Mouse (Mus musculus) urinary bladder, postnatal 4 days (tissue): ENCODE results near the gene Hamp2.
"Not testable (repeated sequence)": the region's sequence is repeated elsewhere in the genome, so short reads cannot be mapped to it uniquely, and the experiment has no call there.

Experiments
- DNase-seq, 2 experiments: peaks; one replicate each; pipeline ENCODE4 v3.0.0; 2021 to 2022; ENCODE audit warnings: low spot score in 2 of 2

The Hamp2 gene

DNA sequence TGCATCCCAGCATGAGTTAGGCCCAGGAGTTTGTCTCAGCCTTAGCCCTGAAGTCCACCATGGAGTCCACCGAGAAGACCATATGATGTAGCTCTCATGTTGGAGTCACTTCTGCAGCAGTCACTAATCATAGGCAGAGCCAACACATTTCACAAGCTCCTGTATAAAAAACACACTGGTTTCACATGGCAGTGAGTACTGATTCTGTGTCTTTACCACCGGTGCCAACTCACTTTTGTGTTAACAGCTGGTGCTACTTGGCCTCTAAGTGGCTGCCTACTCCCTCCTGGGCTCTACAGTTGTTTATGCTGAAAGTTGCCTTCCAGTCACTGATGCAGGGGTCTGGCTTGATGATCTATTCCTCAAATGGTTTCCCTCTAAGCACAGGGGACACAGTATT is at the start of gene Hamp2:
Gene Hamp2 (minus strand): TSS at position 101 of the 400 bp plus-strand sequence.
- DNase-seq = not testable (repeated sequence)

DNA sequence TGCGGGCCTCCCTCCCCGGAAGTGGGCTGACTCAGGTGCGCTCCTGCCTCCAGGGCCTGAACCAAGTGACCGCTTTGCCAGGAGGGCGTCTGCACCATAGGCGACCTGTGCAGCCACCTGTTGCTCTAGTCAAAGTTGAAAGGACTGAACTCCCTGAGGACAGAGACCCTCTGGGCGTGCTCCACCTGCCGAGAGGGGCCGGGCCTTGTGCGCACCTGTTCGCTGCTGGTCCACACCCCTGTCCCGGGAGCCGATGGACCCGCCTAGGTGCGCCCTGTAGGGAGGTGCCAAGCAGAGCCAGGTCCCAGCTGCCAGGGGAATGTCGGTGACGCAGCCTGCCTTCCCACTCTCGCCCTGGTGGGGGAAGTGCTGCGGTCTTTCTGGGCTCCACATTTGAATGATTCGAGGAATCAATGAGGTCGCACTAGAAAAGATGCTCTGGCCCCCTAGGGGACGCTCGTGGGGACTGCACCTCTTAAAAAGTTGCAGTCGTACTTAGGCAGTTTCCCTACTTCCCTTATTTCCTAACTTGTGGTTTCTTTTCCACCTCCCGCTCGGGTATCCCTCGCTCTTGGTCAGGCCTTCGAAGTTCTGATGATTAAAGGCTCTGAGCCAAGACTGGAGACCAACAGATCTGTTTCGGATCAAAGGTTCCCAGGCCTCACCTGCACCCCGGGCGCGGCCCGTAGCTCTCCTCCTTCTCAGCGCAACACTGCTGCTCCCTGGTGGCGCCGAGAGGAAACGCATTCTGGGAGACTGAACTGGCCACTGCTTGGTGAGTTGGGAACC is 49.2 kb upstream of the Hamp2 start, which contains the start of gene Fam187b:
Gene Fam187b (plus strand): TSS at position 290 of the 789 bp plus-strand sequence.
- DNase-seq = peak; percentile 85 to 92

DNA sequence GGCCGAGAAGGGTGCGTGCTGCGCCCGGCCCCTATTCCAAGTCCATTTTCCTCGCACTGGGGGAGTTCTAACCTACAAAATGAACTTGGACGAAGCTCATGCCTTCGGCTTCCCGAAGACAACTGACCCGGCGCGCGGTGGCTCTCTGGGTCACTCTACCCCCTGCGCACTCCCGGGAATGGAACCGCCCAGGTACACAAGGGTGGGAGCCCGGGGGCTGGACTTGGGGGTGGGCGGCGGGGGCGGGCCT is 48.7 kb upstream of the Hamp2 start, which contains the start of gene Lsr:
Gene Lsr (minus strand): TSS at position 214 of the 250 bp plus-strand sequence.
- no peak for DNase-seq

DNA sequence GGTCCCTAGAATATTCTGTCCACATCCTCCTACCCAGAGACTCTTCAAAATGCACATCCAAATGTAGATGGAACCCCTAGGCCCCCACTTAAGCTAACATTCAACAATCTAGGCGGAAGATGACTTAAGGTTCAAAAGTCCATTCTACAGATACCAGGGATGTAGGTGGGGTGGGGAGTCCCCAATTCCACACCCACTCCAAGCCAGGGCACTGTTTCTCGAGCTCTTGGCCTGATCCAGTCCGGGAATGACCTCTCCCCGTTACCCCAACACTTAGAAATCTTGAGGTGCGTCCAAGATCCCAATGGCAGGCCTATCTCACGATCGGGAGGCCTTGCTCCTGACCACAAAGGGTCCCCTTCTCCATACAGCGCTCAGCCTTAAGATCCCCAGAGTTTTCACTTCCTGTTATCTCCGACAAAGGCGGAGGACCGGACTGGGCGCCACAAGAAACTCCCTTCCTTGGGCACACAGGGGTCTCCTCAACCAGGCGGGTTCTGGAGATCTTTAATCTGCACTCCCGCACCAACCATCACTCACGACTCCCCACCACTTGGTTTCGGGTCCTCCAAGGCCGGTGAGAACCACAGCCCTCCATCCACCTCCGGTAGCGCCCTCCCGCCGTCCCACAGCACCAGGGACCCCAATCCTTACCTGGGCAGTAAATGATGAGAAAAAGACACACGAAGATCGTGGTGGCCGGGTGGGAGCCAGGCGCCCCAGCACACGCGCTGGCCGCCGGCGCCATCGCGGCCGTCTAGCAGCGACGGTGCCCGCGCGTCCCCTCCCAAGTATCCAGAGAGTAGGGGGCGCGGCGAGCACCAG is 48.2 kb upstream of the Hamp2 start:
- no peak for DNase-seq

DNA sequence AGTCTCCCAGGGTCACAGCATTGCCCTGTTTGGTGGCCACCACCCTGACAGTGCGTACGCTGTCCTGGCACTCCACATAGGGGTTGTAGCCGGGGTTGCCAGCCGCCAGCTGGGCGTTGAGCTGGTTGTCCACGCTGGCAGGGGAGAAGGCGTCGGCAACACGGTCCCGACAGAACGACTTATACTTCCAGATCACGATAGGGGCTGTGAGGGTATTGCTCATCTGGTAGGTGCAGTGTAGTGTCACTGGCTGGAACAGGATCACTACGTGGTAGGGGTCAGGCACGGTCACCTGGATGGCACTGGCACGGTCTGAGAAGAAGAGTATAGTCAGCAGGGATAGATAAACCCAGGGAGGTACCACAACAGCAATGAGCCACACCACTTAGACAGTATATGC is 47.4 kb upstream of the Hamp2 start:
- no peak for DNase-seq

DNA sequence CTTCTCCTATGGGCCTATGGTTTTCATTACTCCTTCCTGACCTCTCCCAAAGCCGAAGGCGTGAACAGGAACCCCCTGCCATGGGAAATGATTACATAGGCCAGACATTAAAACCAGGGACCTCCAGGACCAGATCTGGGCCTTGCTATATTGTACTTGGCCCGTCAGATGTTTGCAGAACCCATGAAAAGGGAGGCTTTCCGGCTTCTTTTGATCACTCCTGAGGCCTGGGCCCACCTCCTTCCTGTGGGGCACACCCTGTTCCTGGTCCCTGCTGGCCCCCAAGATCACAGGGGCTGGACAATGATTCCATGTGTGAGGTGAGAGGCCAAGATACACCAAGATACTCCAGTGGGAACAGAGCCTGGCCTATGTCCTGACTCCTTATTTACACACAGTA is 44.7 kb upstream of the Hamp2 start:
- no peak for DNase-seq

DNA sequence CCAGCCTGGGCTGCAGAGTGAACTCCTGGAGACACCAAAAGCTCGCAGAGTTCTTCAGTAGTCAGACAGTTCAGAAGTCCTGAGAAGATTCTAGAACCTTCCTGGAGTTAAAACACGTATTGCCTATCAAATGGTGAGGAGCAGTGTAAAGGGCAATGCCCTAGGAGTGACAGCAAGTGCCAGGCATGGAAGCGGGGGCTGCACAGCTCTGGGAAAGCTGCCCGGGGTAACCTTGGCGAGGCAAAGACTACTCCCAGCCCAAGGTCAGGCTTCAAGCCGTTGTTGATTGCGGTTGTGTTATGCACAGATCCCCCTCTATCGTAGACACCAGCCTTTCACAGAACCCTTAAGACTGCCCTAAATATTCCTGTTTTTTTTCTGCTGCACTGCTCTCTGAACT is 44.1 kb upstream of the Hamp2 start:
- DNase-seq = no peak

DNA sequence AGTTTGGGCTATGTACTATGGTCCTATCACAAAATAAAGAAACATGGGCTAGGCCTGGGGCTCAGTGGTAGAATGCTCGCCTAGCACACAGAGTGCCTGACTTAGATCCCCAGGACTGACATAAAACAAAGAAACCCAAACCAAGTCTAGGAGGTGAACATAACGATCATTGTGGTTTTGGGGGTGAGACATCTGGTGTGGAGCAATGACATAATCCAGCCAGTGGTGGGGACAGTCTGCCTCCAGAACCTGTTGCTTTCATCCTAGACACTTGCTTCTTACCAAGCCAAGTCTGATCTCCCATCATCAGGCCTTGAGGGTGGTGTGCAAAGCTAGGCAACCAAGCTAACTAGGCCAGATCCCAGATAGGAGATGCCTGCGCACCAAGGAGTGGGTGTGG is 42.2 kb upstream of the Hamp2 start:
- no peak for DNase-seq

DNA sequence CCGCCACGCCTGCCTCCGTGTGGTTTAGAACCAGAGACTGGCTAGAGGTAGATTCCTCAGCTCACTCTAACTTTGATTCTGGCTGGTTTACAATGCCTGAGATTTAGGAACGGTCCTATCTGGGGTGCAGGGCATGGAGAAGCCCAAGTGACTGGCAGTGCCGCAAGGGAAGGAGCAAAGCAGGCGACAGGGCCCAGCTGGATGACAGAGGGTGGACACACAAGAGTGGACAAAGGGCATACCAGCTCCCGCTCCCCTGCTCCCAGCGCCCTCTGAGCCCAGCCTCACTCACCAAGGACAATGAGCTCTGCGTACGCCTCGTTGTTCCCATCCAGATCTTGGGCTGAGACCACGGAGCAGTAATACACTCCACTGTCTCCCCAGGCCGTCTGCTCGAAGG is 41.2 kb upstream of the Hamp2 start:
- no peak for DNase-seq

DNA sequence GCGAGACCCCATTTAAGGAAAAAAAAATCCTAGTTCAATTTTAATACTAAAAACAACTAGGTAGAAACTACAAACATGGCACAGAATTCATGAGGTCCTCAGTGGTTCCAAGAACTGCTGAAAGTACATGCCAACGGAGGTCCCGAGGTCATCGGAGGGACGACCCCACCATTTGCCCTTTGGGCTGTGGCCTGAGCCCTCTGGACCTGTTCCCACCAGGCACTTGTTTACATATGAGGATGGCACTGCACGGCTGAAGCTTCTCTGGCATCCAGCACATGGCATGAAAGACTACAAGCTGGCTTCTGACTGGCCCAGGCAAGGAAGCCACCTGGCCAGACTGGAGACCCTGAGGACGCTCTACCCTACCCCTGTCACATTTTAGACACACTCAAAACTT is 39.9 kb upstream of the Hamp2 start:
- DNase-seq = no peak

DNA sequence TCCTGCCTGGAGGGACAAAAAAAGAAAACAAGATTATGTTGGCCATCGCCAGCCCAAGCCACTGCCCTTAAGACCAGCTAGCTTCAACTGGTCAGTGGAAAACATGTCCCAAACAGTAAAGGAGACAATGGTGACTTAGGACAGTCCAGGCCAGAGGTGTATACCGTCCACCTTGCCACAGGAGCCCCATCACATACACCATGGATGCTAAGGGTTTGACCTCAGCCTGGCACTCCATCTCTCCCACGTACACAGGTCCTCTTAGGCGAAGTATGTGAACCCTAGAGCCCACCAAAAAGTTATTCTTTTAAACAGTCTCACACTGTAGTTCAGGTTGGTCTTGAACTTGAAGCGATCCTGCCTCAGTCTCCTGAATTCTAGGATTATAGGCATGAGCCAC is 38.4 kb upstream of the Hamp2 start:
- DNase-seq = no peak

DNA sequence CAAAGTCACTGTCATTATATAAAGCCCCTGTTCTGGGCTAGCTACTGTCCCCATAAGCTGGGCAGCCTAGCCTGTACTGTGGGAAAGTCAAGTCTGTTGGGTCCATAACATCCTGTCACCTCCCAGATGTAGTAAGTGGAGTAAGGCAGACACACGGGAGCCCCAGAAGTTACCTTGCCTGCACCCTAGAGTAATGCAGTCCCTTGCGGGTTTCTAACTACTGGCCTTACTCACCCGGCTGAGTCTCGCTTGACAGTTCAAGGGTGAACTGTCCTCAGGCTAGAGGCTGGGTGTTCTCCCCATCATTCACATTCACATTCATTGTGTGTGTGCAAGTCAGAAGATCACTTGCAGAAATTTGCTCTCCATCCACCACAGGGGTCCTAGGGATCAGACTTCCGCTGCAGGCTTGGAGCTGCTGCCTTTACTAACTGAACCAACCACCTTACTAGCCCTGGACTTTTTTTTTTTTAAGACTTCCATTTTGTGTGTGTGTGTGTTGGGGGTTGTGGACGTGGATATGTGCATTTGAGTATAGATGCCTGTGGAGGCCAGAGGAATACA is 35.4 kb upstream of the Hamp2 start:
- DNase-seq = no peak

DNA sequence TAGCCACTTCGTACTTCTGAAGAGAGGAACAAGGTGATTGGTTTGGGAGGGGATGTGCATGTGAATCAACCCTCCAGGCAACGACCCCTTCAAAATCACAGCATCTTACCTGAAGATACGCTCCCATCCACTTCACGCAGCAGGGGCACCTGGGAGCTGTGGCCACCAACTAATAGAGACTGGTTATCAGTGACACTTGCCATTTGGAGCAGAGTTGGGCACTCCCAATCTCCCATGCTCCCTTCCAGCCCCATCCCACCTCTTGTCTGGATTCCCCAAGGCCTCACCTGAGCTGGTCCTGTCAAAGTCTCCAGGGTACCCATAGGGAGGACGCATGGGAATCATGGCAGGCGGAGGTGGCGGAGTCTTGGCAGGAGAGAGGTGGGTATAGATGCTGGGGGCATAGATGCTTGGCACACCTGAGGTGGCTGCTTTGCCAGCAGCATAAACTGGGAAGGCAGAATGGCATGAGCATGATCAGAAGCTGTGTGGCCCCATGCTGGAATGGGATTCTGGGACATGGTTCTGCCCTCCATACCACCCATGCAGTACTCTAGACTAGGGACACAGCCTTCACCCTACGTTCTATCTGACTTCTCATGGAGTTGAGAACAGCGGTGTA is 34.5 kb upstream of the Hamp2 start:
- DNase-seq = no peak

DNA sequence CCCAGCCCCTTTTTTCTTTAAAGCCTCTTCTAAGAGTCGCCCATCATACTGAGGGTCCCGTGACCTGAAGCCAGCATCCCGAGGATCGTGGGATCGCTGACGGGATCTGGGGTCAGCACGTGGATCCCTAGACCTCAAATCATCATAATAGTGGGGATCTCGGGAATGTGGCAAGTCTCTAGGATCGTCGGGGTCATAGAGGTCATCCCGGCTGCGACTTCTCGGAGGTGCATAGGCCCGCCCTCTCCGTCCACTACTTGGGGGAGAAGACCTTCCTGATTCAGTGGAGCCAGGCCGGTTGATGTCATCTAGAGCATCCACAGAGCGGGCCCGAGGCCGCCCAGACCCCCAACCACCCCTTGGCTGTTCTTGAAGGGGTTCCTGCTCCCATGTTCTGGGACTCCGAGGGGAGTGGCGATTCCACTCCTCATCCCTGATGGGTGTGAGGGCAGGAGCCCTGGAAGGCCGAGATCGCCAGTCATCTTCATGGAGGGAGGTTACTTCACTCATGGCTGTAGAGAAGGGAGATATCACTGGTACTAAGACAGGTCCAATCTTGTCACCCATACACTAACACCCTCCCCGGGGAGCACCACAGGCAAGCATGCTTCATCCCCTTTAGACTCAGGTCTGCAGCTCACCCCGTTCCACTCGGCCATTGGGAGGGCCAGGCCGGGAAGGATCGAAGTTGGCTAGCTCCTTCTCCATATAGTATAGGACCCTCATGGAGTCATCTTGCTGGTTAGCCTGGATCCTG is 33.8 kb upstream of the Hamp2 start:
- no peak for DNase-seq

DNA sequence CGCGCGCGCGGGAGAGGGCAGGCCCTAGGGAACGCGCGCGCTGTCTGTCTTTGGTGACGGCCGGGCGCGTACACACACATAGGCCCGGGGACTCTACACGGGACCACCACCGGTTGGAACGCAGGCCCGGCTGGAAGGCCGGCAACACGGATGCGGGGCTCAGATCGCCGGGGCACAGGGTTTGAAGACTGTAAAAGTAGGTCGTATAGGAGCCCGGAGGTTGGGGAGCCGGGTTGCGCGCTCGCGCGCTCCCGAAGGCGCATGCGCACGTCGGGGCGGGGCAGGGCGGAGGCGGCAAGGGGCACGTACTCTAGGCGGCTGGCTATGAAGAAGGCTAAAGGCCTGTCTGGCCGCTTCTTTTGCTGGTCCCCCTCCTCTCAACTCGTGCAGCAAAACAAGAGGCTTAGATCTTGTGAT is 32.9 kb upstream of the Hamp2 start:
- peak; percentile 91 for DNase-seq

DNA sequence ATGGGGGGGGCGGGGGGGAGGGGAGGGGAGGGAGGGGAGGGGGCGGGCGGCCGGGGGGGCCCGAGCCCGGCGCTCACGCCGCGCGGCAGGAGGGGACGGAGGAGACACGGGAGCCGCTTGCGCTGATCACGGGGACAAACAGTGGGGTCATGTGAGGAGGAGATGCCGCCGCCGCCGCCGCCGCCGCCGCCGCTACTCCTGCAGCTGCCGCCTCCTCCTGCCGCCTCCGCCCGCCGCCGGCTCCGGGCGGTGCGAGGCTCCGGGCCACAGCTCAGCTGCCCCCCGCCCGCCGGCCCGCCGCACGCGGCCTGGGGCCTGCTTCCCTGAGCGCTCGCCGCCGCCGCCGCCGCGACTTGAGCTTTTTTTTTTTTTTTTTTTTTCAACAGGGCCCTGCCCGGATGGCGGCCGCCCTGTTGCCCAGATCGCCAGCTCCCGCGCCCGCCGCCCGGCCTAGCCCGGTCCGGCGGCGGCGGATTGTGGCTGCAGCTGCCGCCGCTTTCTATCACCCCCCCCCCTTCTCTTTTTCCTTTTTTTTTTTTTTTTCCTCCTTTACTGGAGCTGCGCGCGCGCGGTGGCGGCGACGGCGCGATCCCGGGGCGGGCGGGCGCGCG is 32.4 kb upstream of the Hamp2 start, which contains the start of gene Usf2:
Gene Usf2 (minus strand): TSS at position 48 of the 611 bp plus-strand sequence.
- peak; percentile 78 to 83 for DNase-seq

DNA sequence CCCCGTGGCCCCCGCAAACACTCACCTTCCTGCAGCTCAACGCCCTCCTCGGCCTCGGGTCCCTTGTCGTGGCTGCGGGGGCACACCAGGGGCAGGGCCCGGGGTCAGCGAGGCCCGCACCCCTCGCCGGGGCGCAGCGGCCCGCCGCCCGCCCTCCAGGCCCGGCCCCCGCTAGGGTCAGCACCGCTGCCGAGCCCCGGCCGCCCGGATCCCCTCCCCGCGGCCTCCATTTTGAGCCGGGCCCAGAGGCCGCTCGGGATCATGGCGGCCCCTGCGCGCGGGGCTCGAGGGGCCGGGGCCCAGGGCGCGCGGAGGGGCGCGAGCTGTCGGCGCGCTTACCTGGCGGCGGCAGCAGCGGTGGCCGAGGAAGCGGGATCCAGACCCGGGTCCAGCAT is 31.9 kb upstream of the Hamp2 start:
- no peak for DNase-seq

DNA sequence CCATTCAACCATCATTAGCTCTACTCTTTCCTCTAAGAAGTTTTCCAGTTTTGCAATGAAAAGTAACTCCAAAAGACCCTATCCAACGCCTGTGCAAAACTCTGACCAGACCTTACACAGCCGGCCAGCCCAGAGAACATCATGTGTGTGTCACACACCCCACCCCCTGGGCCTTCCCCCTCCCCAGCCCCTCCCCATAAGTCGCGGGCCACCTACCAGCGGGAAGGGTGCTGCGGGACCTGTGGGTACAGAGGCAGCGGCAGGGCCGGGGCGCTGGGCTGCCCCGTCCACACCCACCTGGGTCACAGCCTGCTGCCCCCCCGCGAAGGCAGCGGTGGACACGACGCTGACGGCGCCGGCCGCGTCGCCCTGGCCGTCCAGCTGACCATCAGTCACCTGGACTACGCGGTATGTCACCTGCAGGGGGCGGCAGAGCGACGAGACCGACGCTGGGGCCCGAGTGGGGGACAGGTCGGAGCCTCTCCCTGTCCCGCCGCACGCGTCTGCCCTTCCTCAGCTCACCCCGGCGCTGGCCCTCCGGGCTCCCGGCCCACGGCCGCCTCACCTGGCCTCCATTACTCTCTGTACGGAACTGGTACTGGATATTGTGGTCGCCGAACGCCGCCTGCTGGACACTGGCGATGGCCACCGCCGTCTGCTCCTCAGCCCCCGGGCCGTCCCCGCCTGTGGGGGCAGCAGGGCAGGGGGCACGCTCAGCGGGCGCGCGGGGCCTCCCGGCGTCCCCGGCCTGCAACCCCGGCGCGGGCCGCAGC is 31.3 kb upstream of the Hamp2 start:
- peak; percentile 84 to 93 for DNase-seq

DNA sequence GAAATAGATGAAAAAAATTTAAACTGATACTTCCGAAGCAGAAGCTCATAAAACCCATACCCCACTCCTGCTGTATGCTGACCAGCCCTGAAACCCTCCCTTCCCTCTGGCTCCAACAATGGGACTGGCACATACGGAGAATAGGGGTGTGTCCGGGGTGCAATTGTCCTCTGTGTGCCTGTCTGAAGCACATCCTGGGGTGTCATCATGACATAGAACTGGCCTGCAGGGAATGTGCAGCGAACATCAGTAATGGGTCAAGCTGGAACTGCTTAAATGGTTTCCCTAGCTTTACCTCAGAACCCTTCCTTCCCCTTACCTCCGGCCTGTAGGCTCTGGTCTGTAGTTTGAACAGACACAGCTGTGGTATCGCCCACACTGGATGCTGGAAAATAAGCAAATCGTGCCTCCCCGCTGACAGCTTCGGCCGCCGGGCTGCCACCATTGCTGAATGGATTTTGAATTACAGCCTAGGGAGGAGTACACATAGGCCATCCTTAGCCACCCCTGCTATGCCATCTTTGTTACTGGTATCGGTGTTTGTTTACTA is 30.6 kb upstream of the Hamp2 start:
- no peak for DNase-seq

DNA sequence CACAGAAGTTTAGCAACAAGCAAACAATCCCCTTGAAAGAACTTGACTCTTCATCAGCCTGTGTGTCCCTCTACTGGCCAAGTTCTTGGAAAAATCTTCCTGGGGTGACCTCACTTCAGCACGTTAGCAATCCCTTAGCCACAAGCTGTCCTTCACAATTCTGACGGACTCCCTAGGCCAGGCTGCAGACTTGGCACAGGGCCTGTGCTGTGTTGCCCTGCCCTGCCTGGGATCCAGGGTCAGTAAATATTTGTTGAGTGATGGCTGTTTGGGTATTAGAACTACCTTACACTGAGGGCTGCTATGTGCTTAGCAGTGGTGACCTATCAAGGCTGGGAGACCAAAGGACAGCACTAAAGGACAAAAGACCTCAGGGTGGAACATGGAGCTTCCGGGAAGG is 29.6 kb upstream of the Hamp2 start:
- no peak for DNase-seq
